Mouse (Mus musculus) T-helper 17 cell (primary cell): ENCODE results near the gene Kyat1.

Source experiments
- in situ Hi-C, 2 experiments: fragments of 300-600 bp; cut with MboI, MseI; formaldehyde crosslinking; loops; 1 replicate in 1 of 2; 2 replicates in 1 of 2; pipeline ENCODE4 v1.15.1; 2025; ENCODE audit warnings: high pct_unique_total_duplicates in 2 of 2

Kyat1 gene

GRCm38 (mm10) chr2:30205629-30206357 lies at the start of gene Kyat1:
Kyat1 (minus strand) TSS chr2:30205847.
- in situ Hi-C loops: no loop called here

- in situ Hi-C loops: no loop called here
Measured at GRCm38 (mm10) chr2:30253809-30254208, 48.2 kb upstream of the Kyat1 start.

GRCm38 (mm10) chr2:30252521-30252920 lies 46.9 kb upstream of the Kyat1 start:
- in situ Hi-C loops: no loop called here

GRCm38 (mm10) chr2:30251417-30252104 lies 45.9 kb upstream of the Kyat1 start:
- in situ Hi-C loops: no loop called here

GRCm38 (mm10) chr2:30250166-30251128 lies 44.8 kb upstream of the Kyat1 start:
- in situ Hi-C loops: no loop called here

- in situ Hi-C loops: loop anchor here in 1 of 2 experiments (5.0 to 10.0 kb wide), 2 partner anchors 57 to 1124 kb away; partner anchors contain the start of gene Setx
Measured at GRCm38 (mm10) chr2:30249182-30249581, 43.5 kb upstream of the Kyat1 start.

GRCm38 (mm10) chr2:30247681-30248080 lies 42.0 kb upstream of the Kyat1 start:
- in situ Hi-C loops: loop anchor here in 1 of 2 experiments (5.0 to 10.0 kb wide), 2 partner anchors 55 to 1123 kb away; partner anchors contain the start of gene Setx

GRCm38 (mm10) chr2:30247036-30247435 lies 41.4 kb upstream of the Kyat1 start:
- in situ Hi-C loops: loop anchor here in 1 of 2 experiments (5.0 to 10.0 kb wide), 2 partner anchors 55 to 1122 kb away; partner anchors contain the start of gene Setx

- in situ Hi-C loops: loop anchor here in 1 of 2 experiments (5.0 to 10.0 kb wide), 2 partner anchors 52 to 1120 kb away; partner anchors contain the start of gene Setx
Measured at GRCm38 (mm10) chr2:30244595-30245178, 39.0 kb upstream of the Kyat1 start.

GRCm38 (mm10) chr2:30243391-30243790 lies 37.7 kb upstream of the Kyat1 start:
- in situ Hi-C loops: loop anchor here in 1 of 2 experiments (10.0 kb wide), 1 partner anchor 1119 kb away; the partner anchor contains the start of gene Setx

- in situ Hi-C loops: loop anchor here in 1 of 2 experiments (10.0 kb wide), 1 partner anchor 1118 kb away; the partner anchor contains the start of gene Setx
Measured at GRCm38 (mm10) chr2:30242509-30242908, 36.9 kb upstream of the Kyat1 start.

- in situ Hi-C loops: loop anchor here in 1 of 2 experiments (10.0 kb wide), 1 partner anchor 1115 kb away; the partner anchor contains the start of gene Setx
Measured at GRCm38 (mm10) chr2:30240267-30240666, 34.6 kb upstream of the Kyat1 start, which contains the start of gene Gm28035. Gm28035 (plus strand) TSS chr2:30240567.

GRCm38 (mm10) chr2:30239777-30240176 lies 34.1 kb upstream of the Kyat1 start:
- in situ Hi-C loops: loop anchor here in 1 of 2 experiments (10.0 kb wide), 1 partner anchor 1115 kb away; the partner anchor contains the start of gene Setx

- in situ Hi-C loops: no loop called here
Measured at GRCm38 (mm10) chr2:30238906-30239465, 33.3 kb upstream of the Kyat1 start.

GRCm38 (mm10) chr2:30237881-30238280 lies 32.2 kb upstream of the Kyat1 start:
- in situ Hi-C loops: no loop called here

GRCm38 (mm10) chr2:30237199-30237880 lies 31.7 kb upstream of the Kyat1 start, which contains the start of gene Lrrc8a:
Lrrc8a (plus strand) TSS chr2:30237715.
- in situ Hi-C loops: no loop called here

- in situ Hi-C loops: no loop called here
Measured at GRCm38 (mm10) chr2:30236426-30237198, 31.0 kb upstream of the Kyat1 start.

- in situ Hi-C loops: no loop called here
Measured at GRCm38 (mm10) chr2:30235593-30235992, 29.9 kb upstream of the Kyat1 start.

GRCm38 (mm10) chr2:30216293-30216692 lies 10.6 kb upstream of the Kyat1 start:
- in situ Hi-C loops: no loop called here
